Mouse (Mus musculus) gastrocnemius, adult 18-20 months (tissue): ENCODE measurements around the gene Mfng. TPM values are rescaled to one million over a fixed set of nuclear protein-coding genes. Genes with fewer than 3 reads are reported as not detected.

Experiments
- DNase-seq: peaks from one replicate; pipeline ENCODE4 v3.0.0; 2021; ENCODE audit warnings: low spot score
- total RNA-seq, 2 experiments: library from RNA; stranded (reverse); gene quantifications; 2 replicates each; pipeline ENCODE4 v1.2.3; 2021

Mfng gene
- total RNA-seq, 2 experiments from 2014 or later, result 1.8 to 3.6 TPM

DNA sequence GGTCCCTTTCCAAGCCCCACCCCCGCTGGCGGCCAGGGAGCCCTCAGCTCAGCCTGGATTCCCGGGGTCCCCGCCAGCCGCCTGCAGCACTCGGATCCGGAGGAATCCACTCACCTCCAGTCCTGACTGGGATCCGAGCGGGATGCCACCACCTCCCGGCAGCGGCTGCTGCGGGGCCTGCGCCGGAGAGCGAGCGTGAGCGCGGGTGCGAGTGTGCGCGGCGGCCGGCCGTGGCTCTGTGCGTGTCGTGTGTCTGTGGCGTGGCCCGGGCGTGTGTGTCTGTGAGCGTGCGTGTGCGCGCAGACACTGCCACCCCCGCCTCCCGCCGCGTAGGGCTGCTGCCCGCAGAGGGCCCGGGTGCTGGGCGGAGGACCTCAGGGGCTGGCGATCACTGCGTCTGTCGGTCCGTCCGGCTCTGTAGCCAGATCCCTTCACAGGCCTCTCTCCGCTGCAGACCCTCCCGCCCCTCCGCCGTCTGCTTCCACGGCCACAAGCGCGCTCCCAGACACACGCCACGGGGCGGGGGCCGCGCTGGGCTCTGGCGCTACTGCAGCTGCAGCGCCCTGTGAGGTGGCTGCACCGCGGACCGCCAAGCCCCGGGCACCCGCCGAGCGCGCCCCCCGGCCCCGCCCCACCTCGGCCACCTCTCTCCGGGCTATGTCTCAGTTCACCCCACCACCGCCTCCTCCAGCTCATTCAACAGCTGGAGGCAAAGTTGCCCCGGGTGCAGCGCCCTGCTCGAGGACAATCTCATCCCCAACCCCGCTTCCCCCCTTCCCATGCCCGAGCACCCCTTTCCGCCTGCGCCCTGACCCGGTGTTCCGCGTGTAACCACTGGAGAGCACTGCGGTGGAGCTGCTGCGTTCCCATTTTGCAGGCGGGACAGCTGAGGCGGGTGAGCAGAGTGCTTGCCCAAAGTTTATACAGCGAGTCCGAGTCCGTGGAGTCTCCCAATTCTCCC, 54.7 kb downstream of the Mfng start, which contains the start of gene Elfn2:
TSS of gene Elfn2 (minus strand) at position 482 of the 961 bp plus-strand sequence.
- no peak for DNase-seq

GRCm38 (mm10) chr15:78716936-78717335, 56.3 kb downstream of the Mfng start:
- no peak for DNase-seq

- DNase-seq, result no peak
These were observed 57.4 kb downstream of the Mfng start for GRCm38 (mm10) chr15:78715856-78716255.

DNA sequence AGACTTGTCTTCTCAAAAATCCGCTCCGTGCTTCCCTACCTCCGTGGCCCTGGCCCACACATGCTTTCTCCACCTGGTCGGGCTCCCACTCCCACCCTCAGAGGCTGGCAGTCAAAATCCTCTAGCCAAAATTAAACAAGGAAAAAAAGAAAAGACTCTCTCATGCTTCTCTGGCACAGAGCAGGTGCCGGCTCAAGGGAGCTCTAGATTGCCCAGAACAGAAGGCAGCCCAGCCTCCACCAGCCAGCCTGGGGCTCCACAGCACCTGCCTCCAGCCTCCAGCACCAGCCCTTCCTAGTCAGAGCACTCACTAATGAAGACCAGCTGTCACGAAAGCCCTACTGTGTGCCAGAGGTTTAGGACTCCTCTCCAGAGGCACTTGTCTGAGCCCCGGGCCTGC, 59.5 kb downstream of the Mfng start:
- no peak for DNase-seq

- DNase-seq, result no peak
These were observed 60.7 kb downstream of the Mfng start for GRCm38 (mm10) chr15:78712335-78713258.

- DNase-seq, result no peak
These were observed 61.3 kb downstream of the Mfng start for GRCm38 (mm10) chr15:78711935-78712334.

- no peak for DNase-seq
These were observed 62.6 kb downstream of the Mfng start for GRCm38 (mm10) chr15:78710634-78711033.

- no peak for DNase-seq
These were observed 63.5 kb downstream of the Mfng start for GRCm38 (mm10) chr15:78709767-78710166.

DNA sequence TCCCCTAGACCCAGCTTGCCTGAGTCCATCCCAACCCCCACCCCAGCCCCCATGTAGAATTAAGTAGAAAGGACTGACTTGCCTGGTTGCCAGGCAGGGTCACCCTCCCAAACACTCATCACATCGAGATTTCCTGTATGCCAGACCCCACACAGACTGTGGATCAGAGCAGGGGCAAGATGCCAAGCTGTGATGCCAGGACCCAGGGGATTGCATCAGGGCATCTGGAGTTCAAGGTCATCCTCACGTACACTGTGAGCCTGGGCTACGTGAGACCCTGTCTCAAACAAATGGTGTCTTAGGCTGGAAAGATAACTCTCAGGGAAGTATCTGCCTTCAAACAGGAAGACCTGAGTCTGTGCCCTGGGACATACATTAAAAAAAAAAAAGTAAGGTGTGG, 66.6 kb downstream of the Mfng start:
- DNase-seq, result no peak

Other genes with a start within 250 kb of the Mfng start
- 1 to 10 TPM; 1.0 to 2.4 TPM for gene C1qtnf6, start 242.1 kb downstream of the Mfng start, total RNA-seq
- not detected for gene Sstr3, start 228.8 kb downstream of the Mfng start, total RNA-seq
- gene Rac2, start 200.7 kb downstream of the Mfng start, total RNA-seq, result 1 to 10 TPM in 1 of 2 experiments, under 1 TPM in 1; 0.96 to 1.8 TPM
- gene Cyth4, start 176.4 kb downstream of the Mfng start, total RNA-seq, result 1 to 10 TPM in 1 of 2 experiments, under 1 TPM in 1; 0.82 to 2.3 TPM
- under 1 TPM; 0.02 to 0.05 TPM for gene Elfn2, start 54.7 kb downstream of the Mfng start, total RNA-seq
- 1 to 10 TPM; 4.1 to 6.5 TPM for gene Card10, start 29.6 kb upstream of the Mfng start, total RNA-seq
- gene Cdc42ep1, start 69.1 kb upstream of the Mfng start, total RNA-seq, result 1 to 10 TPM; 5.2 to 9.5 TPM
- not detected for gene Lgals2, start 82.1 kb upstream of the Mfng start, total RNA-seq
- 10 to 100 TPM; 42.8 to 46.6 TPM for gene Gga1, start 103.7 kb upstream of the Mfng start, total RNA-seq
- gene Gm49510, start 126.2 kb upstream of the Mfng start, total RNA-seq, result not detected
- gene Sh3bp1, start 126.3 kb upstream of the Mfng start, total RNA-seq, result 1 to 10 TPM; 1.0 to 1.9 TPM
- gene Pdxp, start 140.4 kb upstream of the Mfng start, total RNA-seq, result 1 to 10 TPM; 1.3 to 1.9 TPM
- gene Lgals1, start 153.2 kb upstream of the Mfng start, total RNA-seq, result 100 to 1,000 TPM; 229 to 364 TPM
- gene Nol12, start 161.5 kb upstream of the Mfng start, total RNA-seq, result 10 to 100 TPM; 26.4 to 29.1 TPM
- gene Triobp, start 174.2 kb upstream of the Mfng start, total RNA-seq, result 10 to 100 TPM; 38.8 to 40.7 TPM